Mouse (Mus musculus): Measurements from ENCODE around the gene Gm20671.
"Not testable (repeated sequence)": the region's sequence is repeated elsewhere in the genome, so short reads cannot be mapped to it uniquely, and the experiment has no call there.

Gene Gm20671

DNA sequence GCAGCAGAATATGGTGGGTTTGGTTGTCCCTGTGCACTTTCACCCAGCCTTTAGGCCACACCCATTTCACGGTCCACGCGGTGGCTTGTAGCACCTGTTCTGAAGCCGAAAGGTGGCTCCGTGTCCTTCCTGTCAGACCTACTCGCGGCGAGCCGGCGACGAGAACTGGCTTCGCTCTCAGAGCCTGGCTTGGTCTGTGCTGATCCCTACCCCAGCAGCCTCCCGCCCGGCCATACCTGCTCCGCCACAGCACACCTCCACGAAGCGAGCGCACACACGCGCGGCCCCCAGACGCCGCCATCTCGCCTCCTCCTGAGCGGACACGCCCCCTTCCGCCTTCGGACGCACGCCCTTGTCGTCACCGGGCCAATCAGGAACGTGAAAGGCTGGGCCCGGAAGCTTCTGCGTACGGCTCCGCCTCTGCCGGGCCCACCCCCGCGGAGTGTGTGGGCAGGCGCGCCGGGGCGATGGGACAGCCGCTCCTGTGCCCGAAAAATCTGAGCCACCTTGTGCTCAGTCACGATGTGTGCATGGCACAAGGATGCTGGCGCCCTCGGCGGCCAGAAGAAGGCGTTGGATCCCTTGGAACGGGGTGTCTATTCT, 41.5 kb downstream of the Gm20671 start, which contains the start of gene Pisd:
Pisd (minus strand) TSS at position 334 of the 603 bp plus-strand sequence.
- DNase-seq (ENCODE audit: low spot score) = peak; percentile 96

DNA sequence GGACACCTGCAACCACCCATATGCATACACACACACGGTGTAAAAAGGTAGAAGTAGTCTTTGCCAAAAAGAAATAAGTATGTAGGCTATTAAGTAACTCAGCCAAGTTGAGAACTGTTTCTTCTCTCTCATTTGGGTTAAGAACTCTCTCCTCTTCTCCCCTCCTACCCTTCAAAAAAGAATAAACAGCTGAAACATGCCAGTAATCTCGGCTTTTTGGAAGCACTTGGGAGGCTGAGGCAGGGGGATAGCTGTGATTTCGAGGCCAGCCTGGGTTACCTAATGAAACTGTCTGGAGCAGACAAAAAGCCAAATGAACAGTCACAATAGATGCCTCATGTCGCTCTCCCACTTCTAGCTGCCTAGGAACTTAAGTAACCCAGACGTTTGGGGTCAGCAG, 42.2 kb downstream of the Gm20671 start:
- peak; percentile 1 for DNase-seq (ENCODE audit: low spot score)

GRCm38 (mm10) chr5:32781596-32781995, 45.3 kb downstream of the Gm20671 start:
- DNase-seq (ENCODE audit: low spot score) = no peak

DNA sequence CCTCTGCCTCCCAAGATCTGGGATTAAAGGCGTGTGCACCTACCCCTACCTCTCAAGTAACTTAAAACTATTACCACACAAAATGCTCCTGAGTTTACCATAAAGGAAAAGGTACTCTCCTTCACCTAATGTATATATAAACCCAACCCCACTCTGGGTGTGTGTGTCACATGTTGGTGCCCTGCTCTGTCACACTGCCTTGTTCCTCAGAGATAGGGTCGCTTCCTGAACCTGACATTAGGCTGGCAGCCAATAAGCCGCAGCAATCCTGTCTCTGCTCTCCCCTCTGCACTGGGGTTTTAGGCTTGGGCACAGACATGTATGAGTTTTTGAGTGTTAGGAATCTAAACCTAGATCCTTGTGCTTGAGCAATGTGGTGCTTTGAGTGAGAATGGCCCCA, 48.7 kb downstream of the Gm20671 start:
- DNase-seq (ENCODE audit: low spot score) = no peak

DNA sequence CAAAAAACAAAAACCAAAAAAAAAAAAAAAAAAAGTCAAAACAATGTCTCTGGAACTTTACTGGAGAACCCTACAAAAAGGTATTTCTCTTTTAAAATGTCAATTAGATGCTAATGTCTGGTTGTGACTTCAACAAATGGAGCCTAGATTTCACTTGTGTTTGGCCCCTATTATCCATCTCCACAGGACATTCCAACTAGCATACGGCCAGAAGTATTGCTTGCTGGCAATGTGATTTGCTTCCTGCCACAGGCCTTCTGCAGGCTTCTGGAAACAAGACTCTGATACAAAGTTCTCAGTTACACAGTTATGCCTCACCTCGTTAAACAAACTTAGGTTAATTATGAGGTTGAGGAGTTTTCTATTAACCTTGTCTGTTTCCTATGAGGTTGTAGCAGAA, 54.5 kb downstream of the Gm20671 start:
- no peak for DNase-seq (ENCODE audit: low spot score)

- DNase-seq (ENCODE audit: low spot score) = no peak
These were observed 59.1 kb downstream of the Gm20671 start for GRCm38 (mm10) chr5:32767636-32768373.

- no peak for DNase-seq (ENCODE audit: low spot score)
These were observed 59.9 kb downstream of the Gm20671 start for GRCm38 (mm10) chr5:32767004-32767403.

GRCm38 (mm10) chr5:32761566-32762140, 65.3 kb downstream of the Gm20671 start:
- no peak for DNase-seq (ENCODE audit: low spot score)

DNA sequence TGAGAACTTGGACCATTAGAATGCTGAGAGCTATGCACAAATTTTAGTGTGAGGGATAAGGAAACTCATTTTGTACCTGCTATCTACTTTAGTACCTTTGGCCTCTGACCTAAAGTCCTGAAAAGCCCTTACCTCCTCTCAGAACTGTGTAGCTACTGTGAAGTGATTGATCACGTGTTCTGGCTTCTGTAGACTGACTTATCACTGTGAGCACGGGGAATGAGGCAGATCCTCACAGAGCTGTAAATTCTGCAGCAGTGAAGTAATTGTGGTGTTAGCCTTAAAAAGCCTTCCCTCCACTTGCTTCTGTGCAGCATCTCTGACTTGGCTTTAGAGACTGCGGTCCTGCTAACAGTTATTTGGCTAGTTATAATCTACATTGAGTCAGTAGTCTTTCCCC, 66.1 kb downstream of the Gm20671 start:
- DNase-seq (ENCODE audit: low spot score) = no peak

GRCm38 (mm10) chr5:32760352-32760751, 66.6 kb downstream of the Gm20671 start:
- not testable (repeated sequence) for DNase-seq (ENCODE audit: low spot score)

DNA sequence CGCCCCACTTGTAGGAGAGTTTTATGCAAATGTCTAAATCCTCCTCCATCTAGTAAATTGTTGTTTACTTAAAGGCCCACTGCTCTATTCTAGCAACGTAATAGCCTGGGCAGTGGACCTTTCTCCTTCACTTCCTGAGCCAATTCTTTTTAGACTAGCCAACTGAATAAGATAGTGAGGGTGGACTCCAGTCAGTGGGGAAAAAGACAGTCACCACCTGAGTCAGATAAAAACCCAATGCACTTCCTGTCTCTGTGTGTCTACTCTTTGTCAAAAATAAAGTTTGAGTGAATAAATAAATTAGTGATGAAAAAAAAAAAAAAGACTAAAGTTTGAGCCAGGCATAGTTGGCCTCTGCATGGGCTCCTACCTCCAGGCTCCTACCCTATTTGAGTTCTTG, 67.2 kb downstream of the Gm20671 start:
- no peak for DNase-seq (ENCODE audit: low spot score)

DNA sequence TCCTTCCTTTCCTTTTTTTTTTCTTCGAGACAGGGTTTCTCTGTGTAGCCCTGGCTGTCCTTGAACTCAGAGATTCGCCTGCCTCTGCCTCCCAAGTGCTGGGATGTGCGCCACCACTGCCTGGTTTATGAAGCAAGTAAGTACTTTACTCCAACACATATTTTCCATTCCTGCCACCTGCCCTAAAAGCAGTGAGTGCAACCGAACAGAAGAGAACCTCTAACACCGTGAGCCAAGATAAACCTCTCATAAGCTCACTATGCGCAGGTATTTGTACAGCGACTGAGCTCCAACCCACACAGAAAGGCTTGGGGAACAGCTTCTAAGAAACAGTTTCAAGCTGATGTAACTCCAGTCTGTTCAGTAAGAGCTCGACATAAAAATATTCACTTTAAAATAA, 70.8 kb downstream of the Gm20671 start:
- DNase-seq (ENCODE audit: low spot score) = no peak

GRCm38 (mm10) chr5:32751736-32752135, 75.2 kb downstream of the Gm20671 start:
- no peak for DNase-seq (ENCODE audit: low spot score)

- DNase-seq (ENCODE audit: low spot score) = no peak
These were observed 78.0 kb downstream of the Gm20671 start for GRCm38 (mm10) chr5:32748936-32749335.

- DNase-seq (ENCODE audit: low spot score) = peak; percentile 79
These were observed 79.1 kb downstream of the Gm20671 start for GRCm38 (mm10) chr5:32747650-32748375.

DNA sequence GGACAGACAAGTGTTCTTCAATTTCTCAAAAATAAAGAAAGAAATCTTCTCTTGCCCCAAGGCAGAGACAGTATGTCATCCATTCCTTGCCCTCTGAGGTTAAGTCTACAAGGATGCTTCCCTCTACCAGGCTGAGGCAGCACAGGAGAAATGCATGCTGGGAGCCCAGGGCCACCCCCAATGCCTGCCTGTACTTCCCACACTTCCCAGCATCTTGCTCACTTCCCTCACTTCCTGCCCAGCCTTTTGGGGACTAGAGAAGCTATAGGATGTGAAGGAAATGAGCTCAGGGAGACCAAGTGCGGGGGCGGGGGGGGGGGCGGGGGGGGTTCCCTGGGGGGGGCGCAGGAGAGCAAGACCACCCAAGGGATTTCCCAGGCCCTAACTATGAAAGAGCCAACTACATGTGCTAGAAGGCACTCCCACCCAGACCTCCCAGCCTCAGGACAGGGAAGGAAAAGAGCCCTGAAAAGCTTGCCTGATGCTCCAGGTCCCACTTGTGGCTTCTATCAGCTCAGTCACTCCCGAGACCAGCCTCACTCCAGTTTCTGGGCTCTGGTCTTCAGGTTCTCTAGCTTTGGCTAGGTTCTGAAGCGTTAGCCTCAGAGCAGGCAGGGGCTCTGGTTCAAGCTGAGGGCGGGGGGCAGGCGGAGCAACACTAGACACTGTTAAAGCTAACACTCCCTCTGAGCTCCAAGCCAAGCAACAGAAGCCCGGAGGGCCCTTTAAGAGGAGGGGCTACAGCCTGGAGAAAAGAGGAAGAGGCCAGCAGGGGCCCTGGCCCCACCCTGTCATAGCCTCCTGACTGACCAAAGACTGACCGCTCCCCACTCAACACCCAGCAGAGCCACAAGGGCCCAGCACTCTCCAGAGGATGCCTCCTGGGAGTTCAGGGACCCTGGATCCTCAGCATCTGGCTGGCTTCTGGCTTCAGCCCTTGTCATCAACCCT, 80.9 kb downstream of the Gm20671 start:
- DNase-seq (ENCODE audit: low spot score) = peak; percentile 82

- peak; percentile 21 for DNase-seq (ENCODE audit: low spot score)
These were observed 84.8 kb downstream of the Gm20671 start for GRCm38 (mm10) chr5:32742149-32742548.

DNA sequence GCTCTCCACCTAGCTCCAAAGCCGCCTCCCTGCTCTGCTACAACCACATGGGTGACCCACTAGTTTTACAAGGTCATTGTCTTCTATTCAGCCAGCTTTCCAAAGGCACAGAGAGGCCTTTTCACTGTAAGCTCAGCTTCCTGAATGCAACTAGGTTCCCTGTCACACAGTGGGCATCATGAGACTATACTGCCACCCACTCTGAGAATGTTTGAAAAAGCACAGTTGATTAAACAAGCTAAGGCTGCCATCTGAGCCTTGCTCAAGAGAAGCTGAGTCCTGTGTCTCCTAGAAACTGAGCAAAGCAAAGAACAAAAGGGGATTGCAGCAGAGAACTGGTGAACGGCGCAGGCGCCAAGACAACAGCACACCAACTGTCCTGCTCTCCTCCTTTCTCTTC, 85.5 kb downstream of the Gm20671 start:
- DNase-seq (ENCODE audit: low spot score) = not testable (repeated sequence)

DNA sequence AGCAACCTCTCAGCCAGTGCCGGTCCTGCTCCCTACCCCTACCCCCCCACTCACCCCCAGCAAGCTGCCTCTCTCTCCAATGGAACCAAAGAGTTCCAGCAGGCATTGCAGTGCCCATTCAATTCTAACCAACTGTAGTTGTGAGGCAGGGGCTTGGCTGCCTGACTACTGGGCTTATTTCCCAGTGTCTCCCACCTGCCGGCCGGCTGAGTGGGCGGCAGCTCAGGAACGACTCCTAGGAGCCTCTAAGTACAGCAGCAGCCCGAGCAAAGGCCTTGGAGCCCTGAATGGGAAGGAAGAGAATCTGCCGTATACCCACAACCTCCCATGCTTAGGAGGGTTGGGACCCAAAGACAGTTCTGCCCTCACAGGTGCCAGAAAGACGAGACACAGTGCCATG, 86.1 kb downstream of the Gm20671 start:
- DNase-seq (ENCODE audit: low spot score) = not testable (repeated sequence)

GRCm38 (mm10) chr5:32740138-32740537, 86.8 kb downstream of the Gm20671 start:
- DNase-seq (ENCODE audit: low spot score) = no peak

DNA sequence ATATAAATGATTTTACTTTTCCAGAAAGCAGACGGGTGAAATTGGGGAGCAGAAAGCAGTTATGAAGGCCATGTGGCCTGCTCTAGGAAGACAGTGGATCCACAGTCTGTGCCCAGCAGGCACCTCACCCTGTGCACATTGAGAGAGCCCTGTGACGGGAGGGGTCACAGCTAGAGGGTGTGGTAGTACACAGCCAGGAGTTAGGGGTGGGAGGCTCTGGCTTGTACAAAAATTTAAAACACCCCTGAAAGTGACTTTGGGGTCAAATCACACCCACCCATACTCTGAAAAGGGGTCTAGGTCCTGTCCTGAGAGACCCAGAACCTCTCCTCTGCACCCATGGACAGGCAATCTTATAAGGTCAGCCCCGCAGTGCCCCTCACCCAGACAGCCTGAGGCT, 90.1 kb downstream of the Gm20671 start:
- not testable (repeated sequence) for DNase-seq (ENCODE audit: low spot score)

Data from embryo, embryonic 10.5 days (tissue).